Mouse (Mus musculus) embryonic fibroblast, embryonic 13.5 days (primary cell): ENCODE data around the gene Cd79a. TPM values are rescaled to one million over a fixed set of nuclear protein-coding genes. Genes with fewer than 3 reads are reported as not detected.

Experiments used
- H3K27ac ChIP-seq: 2 replicates; pipeline ENCODE4 v1.5.1; 2012; ENCODE audit warnings: low read length, control low read depth, inconsistent platforms; ENCODE audit not compliant: insufficient read depth
- H3K4me1 ChIP-seq: 2 replicates; pipeline ENCODE4 v1.6.1; 2011; ENCODE audit warnings: low read length; ENCODE audit not compliant: control insufficient read depth, insufficient read depth
- H3K4me3 ChIP-seq: 2 replicates; pipeline ENCODE4 v1.5.1; 2011; ENCODE audit warnings: mild to moderate bottlenecking, control low read depth, low read length; ENCODE audit not compliant: insufficient read depth
- CTCF ChIP-seq: IDR thresholded peaks from 2 replicates; pipeline ENCODE4 v1.5.1; 2011; ENCODE audit warnings: mild to moderate bottlenecking, control low read depth, low read length, moderate library complexity, borderline replicate concordance; ENCODE audit not compliant: insufficient read depth
- POLR2A ChIP-seq: IDR thresholded peaks from 2 replicates; pipeline ENCODE4 v1.6.1; 2011; ENCODE audit warnings: low read depth, mild to moderate bottlenecking, control low read depth, low read length, moderate library complexity
- polyA plus RNA-seq: library from polyadenylated mRNA; stranded (reverse); fragments of >200 nt; gene quantifications from 2 replicates; pipeline ENCODE4 v1.2.4, GENCODE M21; 2011; ENCODE audit warnings: low read depth; ENCODE audit not compliant: missing spikeins, insufficient read length

Gene Cd79a
- polyA plus RNA-seq, 1 experiment = not detected

GRCm38 (mm10) chr7:24912480-24912879 is 15.3 kb downstream of the Cd79a start:
- Histone ChIP-seq H3K4me3 (no peak overlapping the region), H3K27ac (no peak overlapping the region), H3K4me1 (no peaks in the 10 kb centered on the region)
- TF ChIP-seq POLR2A (no peak), CTCF (no peak)

- Histone ChIP-seq H3K27ac (no peak overlapping the region), H3K4me3 (no peak overlapping the region), H3K4me1 (no peaks in the 10 kb centered on the region)
- TF ChIP-seq CTCF (no peak), POLR2A (no peak)
Observed at GRCm38 (mm10) chr7:24918763-24919323, 21.7 kb downstream of the Cd79a start.

- Histone ChIP-seq H3K27ac (no peak overlapping the region), H3K4me3 (no peak overlapping the region), H3K4me1 (no peaks in the 10 kb centered on the region)
- TF ChIP-seq CTCF (no peak), POLR2A (no peak)
Observed at GRCm38 (mm10) chr7:24919728-24920127, 22.5 kb downstream of the Cd79a start.

DNA sequence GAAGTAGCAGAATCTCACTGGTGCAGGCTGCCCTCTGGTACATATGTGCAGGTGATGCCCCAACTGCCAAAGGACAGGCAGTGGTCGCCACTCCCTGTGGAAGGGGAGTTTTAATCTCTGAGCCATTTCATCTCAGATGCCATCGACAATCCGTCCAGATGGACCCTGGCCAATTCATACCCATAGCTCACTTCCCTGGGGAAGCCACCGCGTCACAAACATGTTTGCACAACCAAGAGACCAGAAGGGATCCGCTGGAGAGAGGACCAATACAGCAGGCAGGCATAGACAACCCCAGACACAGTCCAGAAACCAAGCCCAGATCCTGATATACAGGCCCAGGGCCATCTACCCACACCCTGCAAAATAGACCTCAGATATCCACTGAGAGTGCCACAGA is 33.3 kb downstream of the Cd79a start:
- TF ChIP-seq POLR2A (no peak), CTCF (no peak)

DNA sequence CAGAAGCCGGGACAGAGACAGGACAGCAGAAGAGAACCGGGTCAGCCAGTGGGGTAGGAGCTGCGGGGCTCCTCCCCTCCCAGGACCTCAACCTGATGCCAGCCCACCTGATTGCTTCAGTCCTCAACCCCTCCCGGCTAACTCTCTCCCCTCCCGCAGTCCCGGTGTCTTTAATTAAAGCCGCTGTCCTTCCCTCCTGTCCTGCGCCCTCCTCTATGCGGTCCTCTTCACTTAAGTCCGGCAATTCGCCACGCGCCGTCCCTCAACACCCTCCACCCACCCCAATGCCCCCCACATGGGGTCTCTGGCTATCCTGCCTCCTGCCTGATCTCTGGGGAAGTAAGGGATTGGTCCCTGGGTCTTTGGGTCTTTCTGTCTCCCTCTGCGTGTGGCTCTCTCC is 34.5 kb downstream of the Cd79a start:
- H3K4me3 ChIP-seq = no peak overlapping the region
- TF ChIP-seq CTCF = no peak
- TF ChIP-seq POLR2A = no peak

More for the DNA sequence above, 33.3 kb downstream of the Cd79a start:
- Histone ChIP-seq H3K27ac (no peak overlapping the region), H3K4me1 (no peaks in the 10 kb centered on the region), H3K4me3 (no peak overlapping the region)

DNA sequence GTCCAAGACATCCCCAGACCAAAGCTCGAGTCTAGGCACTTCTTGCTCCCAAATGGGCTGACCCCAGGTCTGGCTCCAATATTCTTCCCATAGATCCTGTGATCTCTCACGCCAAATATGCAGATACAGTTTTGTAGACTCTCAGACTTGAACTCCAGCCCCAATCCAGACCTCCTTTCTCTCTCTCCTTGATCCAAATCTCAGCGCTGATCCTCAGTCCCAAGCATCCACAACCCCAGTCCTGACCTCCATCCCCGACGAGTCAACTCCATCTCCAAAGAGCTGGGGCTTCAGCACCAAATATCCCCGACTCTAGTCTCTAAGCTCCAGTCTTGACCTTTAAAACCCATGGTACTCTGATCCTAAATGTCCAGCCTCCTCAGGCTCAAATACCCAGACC is 46.5 kb downstream of the Cd79a start:
- H3K27ac ChIP-seq = no peak overlapping the region
- H3K4me3 ChIP-seq = no peak overlapping the region
- H3K4me1 ChIP-seq = no peaks in the 10 kb centered on the region
- TF ChIP-seq CTCF (no peak), POLR2A (no peak)

More for the DNA sequence above, 34.5 kb downstream of the Cd79a start:
- Histone ChIP-seq H3K27ac (no peak overlapping the region), H3K4me1 (no peaks in the 10 kb centered on the region)

DNA sequence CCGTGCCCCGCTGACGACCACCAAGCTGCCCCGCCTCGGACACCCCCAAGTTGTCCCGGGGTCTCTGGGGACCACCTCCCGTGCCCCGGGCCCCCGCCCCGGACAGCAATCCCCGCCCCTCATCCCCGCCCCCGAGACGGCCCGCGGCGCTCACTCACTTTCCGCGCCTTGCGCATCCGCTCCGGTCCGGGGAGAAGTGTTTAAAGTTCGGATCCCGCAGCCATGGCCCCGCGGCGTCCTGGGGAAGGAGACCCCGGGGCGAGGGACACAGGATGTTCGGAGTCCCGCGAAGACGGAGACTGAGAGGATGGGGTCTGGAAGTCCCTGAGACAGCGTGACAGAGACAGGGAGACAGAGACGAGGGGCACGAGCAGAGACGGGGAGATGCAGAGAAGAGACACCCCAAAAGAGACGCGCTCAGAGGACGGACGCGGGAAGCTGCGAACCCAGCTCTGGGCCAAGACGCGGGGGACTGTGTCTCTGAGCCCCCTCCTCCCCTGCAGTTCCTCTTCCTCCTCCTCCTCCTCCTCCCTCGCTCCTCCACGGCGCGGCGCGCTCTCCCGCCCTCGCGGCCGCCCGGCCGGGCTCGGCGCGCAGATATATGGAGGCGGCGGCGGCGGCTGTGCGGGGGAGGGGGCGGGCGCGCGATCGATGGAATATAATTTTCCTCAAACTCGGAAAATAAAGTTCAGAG is 47.2 kb downstream of the Cd79a start, which contains the start of gene Gm4881:
Gene Gm4881 (minus strand): TSS at position 238 of the 694 bp plus-strand sequence.
- no peaks in the 10 kb centered on the region for H3K4me1 ChIP-seq
- no peak within 1 kb of the TSS for H3K4me3 ChIP-seq
- TF ChIP-seq CTCF (no peak), POLR2A (no peak)
- H3K27ac ChIP-seq = no peak within 1 kb of the TSS

DNA sequence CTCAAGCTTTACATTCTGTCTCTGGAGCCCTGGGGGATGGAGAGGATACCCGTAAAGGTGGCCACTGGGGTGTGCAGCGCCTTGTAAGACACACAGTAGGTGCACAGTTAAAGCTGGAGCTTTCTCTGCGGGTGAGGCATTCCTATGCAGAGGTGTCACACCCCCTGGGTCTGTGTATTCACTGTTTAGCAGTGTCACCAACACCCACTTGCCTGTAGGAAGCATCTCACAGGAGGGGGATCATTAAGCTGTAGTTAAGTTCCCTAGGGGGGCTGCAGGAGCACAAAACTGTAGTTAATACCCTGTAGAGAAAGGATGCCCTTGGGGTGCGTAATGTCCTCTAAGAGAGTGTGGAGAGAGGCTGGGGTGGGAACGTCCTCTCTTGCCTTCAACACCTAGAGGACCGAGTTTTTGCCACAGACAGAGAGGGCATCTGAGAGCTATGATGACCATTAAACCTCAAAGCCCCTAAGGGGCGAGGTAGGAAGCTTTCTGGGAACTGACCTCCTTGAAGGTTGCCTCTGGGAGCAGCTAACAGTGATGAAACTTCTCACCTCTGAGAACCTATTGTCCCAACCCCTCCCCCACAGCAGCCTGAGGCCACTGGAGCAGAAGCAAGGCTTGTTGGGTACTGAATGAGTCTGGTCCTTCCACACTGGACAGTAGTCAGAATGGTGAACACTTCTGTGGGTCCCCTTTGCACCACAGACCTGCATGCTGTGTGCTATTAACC is 50.3 kb downstream of the Cd79a start:
- Histone ChIP-seq H3K27ac (no peak overlapping the region), H3K4me3 (no peak overlapping the region)
- no peak for TF ChIP-seq POLR2A
- TF ChIP-seq CTCF = no peak

GRCm38 (mm10) chr7:24948774-24949173 is 51.6 kb downstream of the Cd79a start:
- H3K4me3 ChIP-seq = no peak overlapping the region
- TF ChIP-seq CTCF (no peak), POLR2A (no peak)
- no peak overlapping the region for H3K27ac ChIP-seq
- no peaks in the 10 kb centered on the region for H3K4me1 ChIP-seq

More for the DNA sequence above, 50.3 kb downstream of the Cd79a start:
- H3K4me1 ChIP-seq = no peaks in the 10 kb centered on the region
